Mouse (Mus musculus): ENCODE results near the gene Ppp1r14a. TPM values are rescaled to one million over a fixed set of nuclear protein-coding genes. Genes with fewer than 3 reads are reported as not detected.

Gene Ppp1r14a
- total RNA-seq, 1 experiment = 10.6 TPM

DNA sequence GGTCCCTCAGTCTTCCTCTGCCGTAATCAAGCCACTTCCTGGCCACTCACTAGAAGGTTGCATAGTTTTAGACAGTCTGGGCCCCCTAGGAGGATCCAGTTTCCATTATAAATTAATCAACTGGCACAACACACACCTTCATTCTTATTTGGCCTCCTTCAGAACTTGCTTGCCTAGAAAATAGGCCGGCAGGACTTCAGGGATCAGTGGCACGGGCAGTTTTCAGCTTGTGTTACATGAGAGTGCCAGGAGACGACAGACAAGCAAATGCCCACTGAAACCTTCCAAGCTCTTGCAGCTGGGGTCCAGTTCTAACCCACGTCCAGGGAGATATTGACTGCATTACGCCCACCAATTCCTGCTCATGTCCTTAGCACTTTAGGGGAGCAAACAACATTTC lies 27.0 kb upstream of the Ppp1r14a start:
- Histone ChIP-seq H3K27ac (ENCODE audit: insufficient read depth, low read depth, low read length, poor library complexity, severe bottlenecking) (no peak overlapping the region), H3K4me3 (ENCODE audit: insufficient read depth in 1 of 2, low read depth in 1 of 2, low read length in 2 of 2, poor library complexity in 1 of 2, severe bottlenecking in 1 of 2) (no peak overlapping the region)
- in situ Hi-C loops (cut with MboI; ENCODE audit: low sequenced_read_pairs in 2 of 2, unreplicated experiment in 2 of 2) = no loop called here

DNA sequence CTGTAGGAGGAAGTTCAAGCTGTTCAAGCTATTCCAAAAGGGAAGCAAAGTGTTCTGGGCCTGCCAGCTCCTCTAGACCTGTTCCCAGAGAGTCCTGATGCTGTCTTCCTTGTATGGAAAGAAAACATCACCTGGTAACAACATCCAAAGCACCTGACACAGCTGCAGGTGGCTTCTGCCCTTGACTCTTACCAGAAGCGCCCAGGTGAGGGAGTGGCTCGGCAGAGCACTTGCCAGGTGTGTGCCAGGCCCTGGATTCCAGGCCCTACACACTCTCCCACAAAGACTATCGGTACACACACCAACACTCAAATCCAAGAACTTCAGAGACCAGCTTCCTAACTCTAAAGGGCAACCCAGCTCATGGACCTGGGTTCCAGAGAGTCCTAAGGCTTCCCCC lies 25.3 kb upstream of the Ppp1r14a start:
- no peaks in the 10 kb centered on the region for H3K9me3 ChIP-seq (ENCODE audit: control insufficient read depth, insufficient read depth, low read depth, low read length)
- DNase-seq (ENCODE audit: low read depth, low spot score) = no peak
- peaks cover 0 to 12% of the 10 kb centered on the region in 2 experiments; a peak in 2 of 4 replicates for H3K4me1 ChIP-seq (ENCODE audit: control insufficient read depth in 2 of 2, insufficient read depth in 2 of 2, low read length in 2 of 2, poor library complexity in 1 of 2)
- H3K36me3 ChIP-seq (ENCODE audit: control insufficient read depth, insufficient read depth, low read length, poor library complexity, severe bottlenecking) = peaks cover 23% of the 10 kb centered on the region
- H3K4me3 ChIP-seq (ENCODE audit: insufficient read depth in 1 of 2, low read depth in 1 of 2, low read length in 2 of 2, poor library complexity in 1 of 2, severe bottlenecking in 1 of 2) = no peak overlapping the region
- no peak overlapping the region for H3K9ac ChIP-seq (ENCODE audit: insufficient read depth, low read depth, low read length, poor library complexity, severe bottlenecking)
- no peak for TF ChIP-seq HCFC1 (IDR thresholded peaks at IDR 0.05; ENCODE audit: borderline replicate concordance, insufficient read depth, low read length)
- TF ChIP-seq ZC3H11A (IDR thresholded peaks at IDR 0.05; ENCODE audit: borderline replicate concordance, low read depth, low read length) = no peak
- TF ChIP-seq ZNF384 (IDR thresholded peaks at IDR 0.05; ENCODE audit: low read depth, low read length) = no peak
- no peak for TF ChIP-seq MAFK (IDR thresholded peaks at IDR 0.05; ENCODE audit: insufficient read depth, low read depth, low read length)
- no peak for TF ChIP-seq CHD2 (IDR thresholded peaks at IDR 0.05; ENCODE audit: low read depth, low read length)
- no peak overlapping the region; the same call in 1 of the 2 replicates for H3K27ac ChIP-seq (ENCODE audit: insufficient read depth, low read depth, low read length, poor library complexity, severe bottlenecking)
- in situ Hi-C loops (cut with MboI; ENCODE audit: low sequenced_read_pairs in 2 of 2, unreplicated experiment in 2 of 2) = no loop called here

More for the DNA sequence above, 27.0 kb upstream of the Ppp1r14a start:
- Histone ChIP-seq H3K9me3 (ENCODE audit: control insufficient read depth, insufficient read depth, low read depth, low read length) (no peaks in the 10 kb centered on the region), H3K36me3 (ENCODE audit: control insufficient read depth, insufficient read depth, low read length, poor library complexity, severe bottlenecking) (peaks cover 39% of the 10 kb centered on the region), H3K4me1 (ENCODE audit: control insufficient read depth in 2 of 2, insufficient read depth in 2 of 2, low read length in 2 of 2, poor library complexity in 1 of 2) (peaks cover 0 to 11% of the 10 kb centered on the region in 2 experiments; a peak in 2 of 4 replicates), H3K9ac (ENCODE audit: insufficient read depth, low read depth, low read length, poor library complexity, severe bottlenecking) (no peak overlapping the region)
- no peak for DNase-seq (ENCODE audit: low read depth, low spot score)
- TF ChIP-seq ZC3H11A (IDR thresholded peaks at IDR 0.05; ENCODE audit: borderline replicate concordance, low read depth, low read length) (no peak), HCFC1 (IDR thresholded peaks at IDR 0.05; ENCODE audit: borderline replicate concordance, insufficient read depth, low read length) (no peak), CHD2 (IDR thresholded peaks at IDR 0.05; ENCODE audit: low read depth, low read length) (no peak), ZNF384 (IDR thresholded peaks at IDR 0.05; ENCODE audit: low read depth, low read length) (no peak), MAFK (IDR thresholded peaks at IDR 0.05; ENCODE audit: insufficient read depth, low read depth, low read length) (no peak)

DNA sequence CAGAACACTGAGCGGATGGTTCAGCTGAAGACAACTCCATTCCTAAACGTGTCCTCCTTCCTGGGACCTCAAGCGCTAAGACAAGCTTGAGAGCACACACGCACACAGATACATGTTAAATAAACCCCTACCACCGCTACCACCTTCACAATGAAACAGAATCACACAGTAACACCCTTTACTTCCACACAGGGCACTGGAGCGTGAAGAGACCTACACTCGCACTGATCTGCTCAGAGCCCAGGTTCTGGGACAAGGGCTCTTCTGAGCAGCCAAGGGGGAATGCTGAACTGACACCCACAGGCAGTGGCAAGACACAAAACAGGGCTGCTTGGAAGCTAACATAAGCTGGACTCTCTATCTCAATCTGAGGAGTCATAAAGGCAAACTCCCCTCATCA lies 23.5 kb upstream of the Ppp1r14a start:
- no peak for DNase-seq (ENCODE audit: low read depth, low spot score)
- TF ChIP-seq ZNF384 (IDR thresholded peaks at IDR 0.05; ENCODE audit: low read depth, low read length) (no peak), HCFC1 (IDR thresholded peaks at IDR 0.05; ENCODE audit: borderline replicate concordance, insufficient read depth, low read length) (no peak), ZC3H11A (IDR thresholded peaks at IDR 0.05; ENCODE audit: borderline replicate concordance, low read depth, low read length) (no peak), CHD2 (IDR thresholded peaks at IDR 0.05; ENCODE audit: low read depth, low read length) (no peak), MAFK (IDR thresholded peaks at IDR 0.05; ENCODE audit: insufficient read depth, low read depth, low read length) (no peak)
- H3K4me3 ChIP-seq (ENCODE audit: insufficient read depth in 1 of 2, low read depth in 1 of 2, low read length in 2 of 2, poor library complexity in 1 of 2, severe bottlenecking in 1 of 2) = no peak overlapping the region
- H3K9me3 ChIP-seq (ENCODE audit: control insufficient read depth, insufficient read depth, low read depth, low read length) = no peaks in the 10 kb centered on the region
- in situ Hi-C loops (cut with MboI; ENCODE audit: low sequenced_read_pairs in 2 of 2, unreplicated experiment in 2 of 2) = no loop called here
- peaks cover 0 to 8% of the 10 kb centered on the region in 2 experiments; a peak in 1 of 4 replicates for H3K4me1 ChIP-seq (ENCODE audit: control insufficient read depth in 2 of 2, insufficient read depth in 2 of 2, low read length in 2 of 2, poor library complexity in 1 of 2)
- H3K9ac ChIP-seq (ENCODE audit: insufficient read depth, low read depth, low read length, poor library complexity, severe bottlenecking) = no peak overlapping the region
- H3K36me3 ChIP-seq (ENCODE audit: control insufficient read depth, insufficient read depth, low read length, poor library complexity, severe bottlenecking) = peaks cover 12% of the 10 kb centered on the region; the same call in 1 of the 2 replicates
- H3K27ac ChIP-seq (ENCODE audit: insufficient read depth, low read depth, low read length, poor library complexity, severe bottlenecking) = no peak overlapping the region

DNA sequence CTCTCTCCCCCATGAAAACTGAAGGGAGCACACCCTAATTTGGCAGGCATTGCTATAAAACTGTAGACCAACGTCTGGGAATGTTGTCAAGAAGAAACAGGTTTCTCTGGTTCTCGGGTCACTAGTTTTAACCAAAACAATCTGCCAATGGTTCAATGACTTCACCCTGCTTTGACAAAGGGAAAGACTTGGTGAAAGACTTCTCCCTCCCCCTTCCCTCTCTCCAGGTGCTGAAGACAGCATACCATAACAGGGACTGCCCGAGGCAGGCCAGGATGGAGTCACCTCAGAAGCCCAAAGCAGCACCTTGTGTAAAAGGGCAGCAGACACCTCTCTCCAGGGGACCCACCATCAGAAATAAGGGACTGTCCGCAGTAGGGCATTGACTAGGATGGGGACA lies 22.2 kb upstream of the Ppp1r14a start:
- in situ Hi-C loops (cut with MboI; ENCODE audit: low sequenced_read_pairs in 2 of 2, unreplicated experiment in 2 of 2) = no loop called here
- H3K4me1 ChIP-seq (ENCODE audit: control insufficient read depth in 2 of 2, insufficient read depth in 2 of 2, low read length in 2 of 2, poor library complexity in 1 of 2) = peaks cover 0 to 10% of the 10 kb centered on the region in 2 experiments; a peak in 1 of 4 replicates
- H3K36me3 ChIP-seq (ENCODE audit: control insufficient read depth, insufficient read depth, low read length, poor library complexity, severe bottlenecking) = peaks cover 12% of the 10 kb centered on the region; the same call in 1 of the 2 replicates
- no peak for DNase-seq (ENCODE audit: low read depth, low spot score)
- no peak overlapping the region for H3K27ac ChIP-seq (ENCODE audit: insufficient read depth, low read depth, low read length, poor library complexity, severe bottlenecking)
- no peak for TF ChIP-seq MAFK (IDR thresholded peaks at IDR 0.05; ENCODE audit: insufficient read depth, low read depth, low read length)
- TF ChIP-seq CHD2 (IDR thresholded peaks at IDR 0.05; ENCODE audit: low read depth, low read length) = 0 out of 2 replicates have a peak, but pooled peaks have one; percentile 18
- no peak overlapping the region for H3K9ac ChIP-seq (ENCODE audit: insufficient read depth, low read depth, low read length, poor library complexity, severe bottlenecking)
- no peaks in the 10 kb centered on the region for H3K9me3 ChIP-seq (ENCODE audit: control insufficient read depth, insufficient read depth, low read depth, low read length)
- H3K4me3 ChIP-seq (ENCODE audit: insufficient read depth in 1 of 2, low read depth in 1 of 2, low read length in 2 of 2, poor library complexity in 1 of 2, severe bottlenecking in 1 of 2) = no peak overlapping the region

DNA sequence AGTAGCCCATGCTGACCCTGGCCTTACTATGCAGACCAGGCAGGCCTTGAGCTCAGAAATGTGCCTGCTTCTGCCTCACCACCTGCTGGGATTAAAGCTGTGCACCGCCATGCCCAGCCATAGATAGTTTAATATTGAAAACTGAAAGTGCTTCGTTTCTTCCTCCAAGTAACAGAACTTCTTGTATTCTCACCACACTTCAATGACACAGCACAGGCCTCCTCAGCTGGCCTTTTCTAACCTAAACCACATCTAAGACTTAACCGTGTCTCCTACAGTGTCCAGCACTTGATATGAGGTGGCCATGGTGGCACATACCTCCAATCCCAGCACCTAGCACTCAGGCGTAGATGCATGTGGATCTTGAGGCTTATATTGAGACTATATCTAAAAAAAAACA lies 18.7 kb upstream of the Ppp1r14a start:
- no peak overlapping the region for H3K9ac ChIP-seq (ENCODE audit: insufficient read depth, low read depth, low read length, poor library complexity, severe bottlenecking)
- no peak overlapping the region for H3K27ac ChIP-seq (ENCODE audit: insufficient read depth, low read depth, low read length, poor library complexity, severe bottlenecking)
- no peak for DNase-seq (ENCODE audit: low read depth, low spot score)
- in situ Hi-C loops (cut with MboI; ENCODE audit: low sequenced_read_pairs in 2 of 2, unreplicated experiment in 2 of 2) = no loop called here
- no peak for TF ChIP-seq HCFC1 (IDR thresholded peaks at IDR 0.05; ENCODE audit: borderline replicate concordance, insufficient read depth, low read length)
- TF ChIP-seq ZNF384 (IDR thresholded peaks at IDR 0.05; ENCODE audit: low read depth, low read length) = no peak
- TF ChIP-seq MAFK (IDR thresholded peaks at IDR 0.05; ENCODE audit: insufficient read depth, low read depth, low read length) = no peak
- no peak for TF ChIP-seq ZC3H11A (IDR thresholded peaks at IDR 0.05; ENCODE audit: borderline replicate concordance, low read depth, low read length)
- TF ChIP-seq CHD2 (IDR thresholded peaks at IDR 0.05; ENCODE audit: low read depth, low read length) = no peak
- H3K4me1 ChIP-seq (ENCODE audit: control insufficient read depth in 2 of 2, insufficient read depth in 2 of 2, low read length in 2 of 2, poor library complexity in 1 of 2) = peaks cover 0 to 9% of the 10 kb centered on the region in 2 experiments; a peak in 1 of 4 replicates
- no peaks in the 10 kb centered on the region for H3K9me3 ChIP-seq (ENCODE audit: control insufficient read depth, insufficient read depth, low read depth, low read length)
- no peak overlapping the region for H3K4me3 ChIP-seq (ENCODE audit: insufficient read depth in 1 of 2, low read depth in 1 of 2, low read length in 2 of 2, poor library complexity in 1 of 2, severe bottlenecking in 1 of 2)
- peaks cover 6% of the 10 kb centered on the region; the same call in 1 of the 2 replicates for H3K36me3 ChIP-seq (ENCODE audit: control insufficient read depth, insufficient read depth, low read length, poor library complexity, severe bottlenecking)
